Mouse (Mus musculus) hindlimb bud, embryonic 11.5 days (tissue): ENCODE data around the gene Tmem59l.

ENCODE experiments used
- DNase-seq: peaks from one replicate; pipeline ENCODE4 v3.0.0-alpha.2; 2012; ENCODE audit warnings: low read depth, low spot score; ENCODE audit errors: extremely low spot score

Tmem59l gene

DNA sequence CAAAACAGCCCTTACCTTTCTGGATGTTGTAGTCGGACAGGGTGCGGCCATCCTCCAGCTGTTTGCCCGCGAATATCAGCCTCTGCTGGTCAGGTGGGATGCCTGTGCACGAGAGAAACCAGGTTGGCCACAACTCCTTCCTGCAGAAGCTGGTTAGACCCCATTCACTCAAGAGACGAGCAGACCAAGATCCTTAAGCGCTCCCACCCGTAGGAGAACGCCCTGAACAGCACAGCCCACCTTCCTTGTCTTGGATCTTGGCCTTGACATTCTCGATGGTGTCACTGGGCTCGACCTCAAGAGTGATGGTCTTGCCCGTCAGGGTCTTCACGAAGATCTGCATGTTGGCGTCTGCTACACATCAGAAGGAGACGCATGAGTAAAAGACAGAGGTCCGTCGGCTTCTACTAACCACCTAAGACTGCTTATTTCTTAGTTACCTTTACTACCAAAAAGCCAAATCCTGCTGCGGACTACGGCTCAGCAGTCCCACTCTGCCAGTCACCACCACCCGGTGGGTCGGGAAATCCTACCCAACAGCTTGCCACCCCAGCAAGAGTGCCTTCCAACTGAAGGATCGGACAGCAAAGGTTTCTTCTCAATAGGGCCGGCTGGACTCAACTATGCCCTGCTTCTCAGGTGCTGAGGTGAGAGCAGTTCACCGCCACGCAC is 22.3 kb upstream of the Tmem59l start:
- DNase-seq = no peak

DNA sequence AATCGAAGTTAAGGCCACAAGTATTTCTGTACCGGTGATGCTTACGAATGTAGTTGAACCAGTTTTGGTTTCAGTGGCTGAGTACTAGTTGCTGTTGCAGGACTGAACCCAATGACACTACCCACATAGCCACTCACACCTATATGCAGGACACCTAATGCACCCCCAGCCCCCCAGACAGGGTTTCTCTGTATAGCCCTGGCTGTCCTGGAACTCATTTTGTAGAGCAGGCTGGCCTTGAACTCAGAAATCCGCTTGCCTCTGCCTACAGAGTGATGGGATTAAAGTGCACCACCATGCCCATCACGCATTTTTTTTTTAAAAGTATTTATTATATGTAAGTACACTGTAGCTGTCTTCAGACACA is 19.9 kb upstream of the Tmem59l start:
- no peak for DNase-seq

DNA sequence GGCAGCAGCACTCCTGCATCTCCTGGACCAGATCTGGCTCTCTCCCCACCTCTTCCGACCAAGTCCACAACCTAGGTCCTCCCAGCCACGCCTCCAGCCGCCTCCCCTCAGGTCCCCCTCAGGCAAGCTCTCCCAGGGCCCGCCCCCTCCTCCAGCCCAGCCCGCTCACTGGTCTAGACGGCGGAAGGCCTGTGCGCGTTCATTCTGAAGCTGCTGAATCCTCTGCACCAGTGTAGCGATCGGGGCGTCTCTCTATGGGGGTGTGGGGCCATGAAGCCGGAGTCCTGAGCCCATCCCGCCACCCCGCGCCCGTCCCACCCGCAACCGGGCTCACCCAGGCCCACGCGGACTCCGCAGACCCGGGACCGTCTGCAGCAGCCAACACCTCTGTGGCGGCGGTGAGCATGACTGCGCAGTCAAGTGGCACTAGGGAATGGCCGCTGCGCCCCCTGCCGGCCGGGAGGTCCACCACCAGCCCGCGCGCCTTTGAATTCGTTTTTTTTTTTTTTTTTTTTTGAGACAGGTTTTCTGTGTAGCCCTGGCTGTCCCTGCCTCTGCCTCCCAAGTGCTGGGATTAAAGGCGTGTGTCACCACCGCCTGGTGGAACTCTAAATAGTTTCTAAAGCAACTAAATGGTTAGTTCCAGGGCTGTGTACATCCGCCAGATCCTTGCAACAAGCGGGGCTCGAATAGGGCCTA is 19.3 kb upstream of the Tmem59l start, which contains the start of gene Rex1bd:
Gene Rex1bd, minus strand, starts transcription at position 425 of the 699 bp plus-strand sequence.
- no peak for DNase-seq

DNA sequence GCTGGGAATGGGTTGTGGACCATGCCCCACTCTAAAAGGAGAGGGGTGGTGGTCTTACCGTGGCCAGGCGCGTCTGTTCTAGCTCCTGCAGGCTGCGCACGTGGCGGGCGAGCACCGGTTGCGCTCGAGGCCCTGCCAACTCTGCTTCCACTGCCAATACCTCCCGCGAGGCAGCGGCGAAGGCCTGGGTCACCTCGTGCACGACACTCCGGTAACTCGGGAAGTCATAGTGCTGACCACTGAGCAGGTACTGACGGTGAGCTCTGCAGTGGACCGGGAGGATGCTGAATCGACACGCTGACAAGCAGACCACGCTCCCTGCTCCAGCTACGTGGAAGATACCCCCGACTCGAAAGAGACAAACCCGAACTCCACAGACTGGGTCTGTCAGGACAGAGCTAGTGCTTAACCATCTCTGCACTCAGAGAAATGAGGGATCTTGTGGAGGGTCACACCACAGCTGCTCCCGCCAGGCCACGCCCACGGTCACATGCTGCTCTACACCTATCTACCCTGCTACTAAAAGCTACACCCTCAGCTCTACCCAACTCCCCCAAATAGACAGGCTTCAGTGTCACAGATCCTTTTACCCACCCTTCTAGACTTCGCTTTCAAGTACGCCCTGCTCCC is 18.7 kb upstream of the Tmem59l start:
- DNase-seq = no peak

DNA sequence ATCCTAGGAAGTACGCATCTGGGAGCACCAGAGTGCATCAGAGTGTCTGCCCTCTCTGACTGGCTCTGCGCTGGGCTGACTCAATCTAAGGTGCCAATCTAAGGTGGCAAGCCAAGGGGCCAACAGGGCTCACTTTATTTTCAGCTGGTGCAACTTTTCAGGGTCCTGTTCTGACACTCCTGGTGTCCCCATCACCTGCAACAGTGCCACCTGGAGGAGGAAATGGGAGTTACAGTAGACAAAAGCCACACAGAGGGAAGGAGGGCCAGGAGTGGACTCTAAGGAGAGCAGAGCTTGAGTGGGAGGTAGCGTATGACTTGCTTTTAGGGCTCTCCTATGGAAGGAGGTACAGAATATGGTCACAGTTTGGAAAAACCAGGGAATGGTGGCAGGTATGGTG is 17.7 kb upstream of the Tmem59l start:
- DNase-seq = no peak

DNA sequence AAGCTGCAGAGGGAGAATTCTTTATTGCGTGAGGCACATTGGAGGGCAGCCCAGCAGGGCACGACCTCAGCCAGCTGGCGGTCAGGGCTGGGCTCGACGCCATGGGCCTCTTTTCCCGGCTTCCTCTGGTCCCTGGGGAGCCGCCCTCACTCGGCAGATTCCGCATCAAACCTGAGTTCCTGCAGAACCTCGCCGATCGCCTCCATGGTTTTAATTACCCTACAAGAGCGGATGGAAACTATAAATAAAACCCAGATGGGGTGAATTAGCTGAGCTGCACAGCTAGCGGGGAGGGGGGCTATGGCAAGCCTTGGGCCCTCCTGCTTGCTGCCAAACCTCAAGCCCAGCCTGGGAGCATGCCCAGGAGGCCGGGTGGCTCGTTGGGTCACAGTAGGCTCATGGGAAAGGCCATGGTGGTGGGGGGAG is 17.1 kb upstream of the Tmem59l start:
- DNase-seq = no peak

DNA sequence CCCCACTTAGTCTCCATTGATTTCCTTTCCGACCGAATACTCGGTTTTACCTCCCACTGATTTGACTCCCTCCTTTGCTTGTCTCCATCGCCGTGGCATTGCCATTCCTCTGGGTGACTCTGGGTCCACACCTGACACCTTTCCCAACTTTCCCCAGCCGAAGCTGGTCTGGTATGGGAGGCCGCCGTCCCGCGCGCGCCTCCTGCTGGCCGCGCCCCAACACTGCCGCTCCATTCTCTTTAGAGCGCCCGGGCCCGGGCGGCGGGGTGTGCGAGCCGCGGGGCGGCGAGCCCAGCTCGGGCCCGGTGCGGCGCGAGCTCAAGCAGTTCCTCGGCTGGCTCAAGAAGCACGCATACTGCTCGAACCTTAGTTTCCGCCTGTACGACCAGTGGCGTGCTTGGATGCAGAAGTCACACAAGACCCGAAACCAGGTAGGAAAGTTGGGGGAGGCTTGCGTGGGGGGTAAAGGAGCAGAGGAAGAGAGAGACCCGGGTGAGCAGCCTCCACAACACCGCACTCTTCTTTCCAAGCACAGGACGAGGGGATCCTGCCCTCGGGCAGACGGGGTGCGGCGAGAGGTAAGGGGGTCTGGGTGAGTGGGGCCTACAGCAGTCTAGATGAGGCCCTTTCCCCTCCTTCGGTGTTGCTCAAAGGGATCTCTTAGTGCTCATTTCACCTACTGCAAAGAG is 16.0 kb upstream of the Tmem59l start:
- DNase-seq = no peak

DNA sequence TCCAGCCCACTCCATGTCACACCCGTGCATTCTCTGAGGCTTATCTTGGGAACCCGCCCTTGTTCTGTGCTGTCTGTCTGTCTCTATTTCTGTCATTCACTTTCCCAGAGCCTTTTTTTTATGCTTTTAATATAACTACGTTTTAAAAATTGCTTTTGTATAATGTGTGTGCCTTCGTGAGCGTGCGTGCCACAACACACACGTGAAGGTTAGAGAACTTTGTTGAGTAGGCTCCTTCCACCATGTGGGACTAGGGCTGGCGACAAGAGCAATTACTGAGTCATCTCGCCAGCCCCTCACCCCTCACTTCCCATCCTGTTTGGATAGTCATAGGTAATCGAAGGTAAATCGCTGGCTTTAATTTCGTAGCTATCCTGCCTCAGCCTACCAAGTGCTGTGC is 15.4 kb upstream of the Tmem59l start:
- no peak for DNase-seq

DNA sequence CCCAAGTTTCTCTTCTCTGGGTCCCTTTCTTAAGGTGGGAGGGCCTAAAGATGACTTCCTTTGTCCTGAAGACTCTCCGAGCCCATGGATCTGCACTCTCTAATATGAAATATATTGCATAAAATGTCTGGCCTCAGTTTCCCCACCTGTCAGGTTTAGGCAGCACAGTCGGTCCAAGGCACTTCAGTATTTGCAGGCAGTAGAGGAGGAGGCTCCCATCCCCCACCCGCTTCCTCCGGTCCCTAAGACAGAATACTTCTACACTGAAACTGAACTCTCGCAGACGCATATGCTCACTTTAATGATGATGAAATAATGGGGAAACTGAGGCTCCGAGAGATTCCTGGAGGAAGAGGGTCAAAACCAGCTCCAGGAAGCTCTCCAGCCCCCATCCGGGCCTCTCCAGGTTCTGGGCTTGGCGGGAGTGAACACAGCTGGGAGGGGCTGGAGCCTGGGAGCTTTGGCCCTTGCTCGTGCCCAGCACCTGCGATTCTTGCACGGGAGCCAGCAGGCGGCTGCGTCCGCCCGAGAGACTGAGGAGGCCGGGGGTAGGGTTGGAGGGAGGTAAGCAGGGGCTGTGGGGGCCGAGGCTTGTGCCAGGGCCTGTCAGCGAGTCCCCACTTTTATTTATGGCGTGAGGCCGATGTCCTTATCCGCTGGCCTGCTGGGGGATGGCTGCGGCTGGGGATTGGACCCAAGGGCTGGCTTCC is 14.8 kb upstream of the Tmem59l start:
- no peak for DNase-seq

DNA sequence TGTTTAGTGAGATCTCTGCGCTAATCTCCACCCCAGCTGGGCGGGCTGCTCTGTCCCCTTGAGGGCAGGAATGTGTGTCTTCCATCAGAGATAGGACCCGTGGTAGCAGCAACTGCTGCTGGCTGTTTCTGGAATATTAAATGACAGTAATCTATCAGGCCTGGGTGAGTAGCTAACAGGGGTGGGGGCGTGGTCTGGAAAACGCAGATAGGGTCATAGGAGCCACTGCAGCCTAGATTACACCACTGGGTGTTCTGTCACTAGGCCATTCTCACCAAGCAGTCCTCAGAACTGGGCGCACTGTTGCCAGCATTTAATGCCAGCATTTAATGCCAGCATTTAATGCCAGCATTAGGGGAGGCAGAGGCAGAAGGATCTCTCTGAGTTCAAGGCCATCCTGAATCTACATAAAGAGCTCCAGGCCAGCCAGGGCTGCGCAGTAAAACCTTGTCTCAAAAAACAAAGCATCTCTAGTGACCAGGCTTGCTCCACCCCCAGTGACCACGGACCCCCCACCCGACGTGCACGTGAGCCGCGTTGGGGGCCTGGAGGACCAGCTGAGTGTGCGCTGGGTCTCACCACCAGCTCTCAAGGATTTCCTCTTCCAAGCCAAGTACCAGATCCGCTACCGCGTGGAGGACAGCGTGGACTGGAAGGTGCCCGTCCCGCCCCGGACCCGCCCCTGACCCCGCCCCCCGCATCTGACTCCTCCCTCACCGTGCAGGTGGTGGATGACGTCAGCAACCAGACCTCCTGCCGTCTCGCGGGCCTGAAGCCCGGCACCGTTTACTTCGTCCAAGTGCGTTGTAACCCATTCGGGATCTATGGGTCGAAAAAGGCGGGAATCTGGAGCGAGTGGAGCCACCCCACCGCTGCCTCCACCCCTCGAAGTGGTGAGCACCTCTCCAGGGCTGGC is 13.5 kb upstream of the Tmem59l start:
- DNase-seq = no peak

DNA sequence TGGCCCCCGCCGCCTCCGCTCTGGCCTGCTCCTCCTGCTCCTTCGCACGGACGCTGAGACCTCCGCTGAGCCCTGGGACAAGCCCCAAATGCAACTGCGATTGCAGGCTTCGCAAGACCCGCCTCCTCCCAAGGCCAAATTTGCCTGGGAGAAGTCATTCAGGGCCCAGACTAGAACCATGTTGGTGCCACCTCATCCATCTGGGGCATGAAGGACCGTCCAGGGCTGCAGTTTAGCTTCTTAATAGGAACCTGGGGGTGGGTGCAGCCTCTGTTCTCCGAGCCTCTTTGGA is 8.6 kb upstream of the Tmem59l start:
- no peak for DNase-seq

DNA sequence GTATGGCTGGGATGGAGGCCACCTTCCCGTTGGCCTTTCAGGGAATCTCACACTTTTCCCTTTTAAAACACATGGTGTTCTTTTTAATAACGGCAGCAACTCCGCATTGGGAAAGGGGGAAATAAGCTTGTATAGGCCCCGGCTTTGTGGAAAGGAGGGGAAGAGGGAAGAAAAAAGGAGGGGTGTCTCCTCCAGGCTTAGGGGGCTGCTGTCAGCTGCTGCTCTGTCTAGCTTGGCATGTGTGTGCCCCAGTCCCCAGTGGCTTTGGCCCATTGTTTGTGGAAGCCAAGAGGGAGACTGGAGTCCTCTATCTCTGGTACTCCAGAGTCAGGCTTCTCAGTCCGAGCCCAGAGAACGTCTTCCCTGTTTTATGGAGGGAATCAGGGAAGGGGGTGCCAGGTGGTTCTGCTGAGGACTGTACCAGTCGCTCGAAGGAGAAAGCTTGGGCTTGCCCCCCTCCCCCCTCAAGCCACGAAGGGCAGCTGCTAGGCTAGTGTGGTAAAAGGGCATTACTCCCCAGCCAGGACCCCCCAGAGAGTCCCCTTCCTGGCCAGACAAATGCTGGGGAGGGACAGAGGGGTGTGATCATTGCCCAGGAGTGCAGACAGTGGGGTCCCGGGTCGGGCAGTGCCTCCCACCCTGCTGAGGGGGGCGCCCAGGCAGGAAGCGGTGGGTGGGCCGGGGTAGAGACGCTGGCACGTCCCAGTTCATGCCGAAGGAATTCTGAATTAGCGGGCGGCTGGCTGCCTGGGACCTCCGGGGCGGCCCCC is 8.0 kb upstream of the Tmem59l start:
- no peak for DNase-seq

DNA sequence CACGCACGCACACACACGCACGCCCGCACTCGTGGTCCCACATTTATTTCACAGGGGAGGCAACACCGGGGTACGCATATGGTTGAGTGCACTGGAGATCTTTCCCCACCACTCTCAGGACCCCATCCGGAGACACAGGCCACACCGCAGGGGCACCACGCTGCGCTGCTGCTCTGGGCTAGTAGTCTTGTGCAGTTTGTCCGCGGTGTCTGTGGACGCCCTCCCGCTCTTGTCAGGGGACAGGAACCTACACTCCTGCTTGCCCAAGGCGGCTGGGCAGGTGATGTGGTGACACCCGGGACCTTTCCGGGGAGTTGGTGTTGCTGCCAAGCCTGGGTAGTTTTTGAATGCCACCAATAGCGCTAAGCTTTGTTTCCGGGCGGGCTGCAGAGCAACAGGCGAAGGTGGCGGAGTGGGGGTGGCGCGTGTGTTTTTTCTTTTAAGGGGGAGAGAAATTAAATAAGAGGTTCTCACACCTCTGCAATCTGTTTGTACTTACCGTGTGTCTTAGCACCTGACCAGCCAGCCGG is 7.3 kb upstream of the Tmem59l start:
- no peak for DNase-seq

DNA sequence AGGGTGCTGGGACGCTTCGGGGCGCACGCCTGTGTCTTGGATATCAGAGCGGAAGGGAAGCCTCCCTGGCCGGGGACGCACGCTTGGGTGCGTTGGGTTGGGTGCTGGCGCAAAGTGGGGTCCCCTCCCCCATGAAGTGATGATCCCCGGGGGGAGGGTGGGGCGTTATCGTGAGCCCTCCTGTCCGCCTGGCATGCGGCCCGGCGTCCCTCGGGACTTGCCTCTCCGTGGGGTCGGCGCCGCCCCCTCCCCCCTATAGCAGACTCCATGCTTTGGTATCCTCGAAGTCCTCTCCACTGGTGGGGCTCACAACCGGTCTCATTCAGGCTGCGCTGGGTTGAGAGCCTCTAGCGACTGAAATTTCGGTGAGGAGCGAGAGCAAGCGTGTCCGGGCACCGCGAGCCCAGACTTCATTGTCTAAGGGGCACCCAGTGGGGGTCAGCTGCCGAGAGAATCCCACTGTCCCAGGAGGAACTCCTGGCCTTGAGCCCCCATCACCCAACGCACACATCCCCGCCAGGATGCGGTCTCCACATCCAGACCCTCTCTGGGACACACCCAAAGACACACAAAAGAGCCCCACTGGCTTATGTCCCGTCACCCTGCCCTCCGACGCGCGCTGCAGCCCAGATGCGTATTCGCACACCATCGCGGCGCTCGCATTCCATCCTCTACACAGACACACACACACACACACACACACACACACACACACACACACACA is 6.7 kb upstream of the Tmem59l start:
- no peak for DNase-seq

DNA sequence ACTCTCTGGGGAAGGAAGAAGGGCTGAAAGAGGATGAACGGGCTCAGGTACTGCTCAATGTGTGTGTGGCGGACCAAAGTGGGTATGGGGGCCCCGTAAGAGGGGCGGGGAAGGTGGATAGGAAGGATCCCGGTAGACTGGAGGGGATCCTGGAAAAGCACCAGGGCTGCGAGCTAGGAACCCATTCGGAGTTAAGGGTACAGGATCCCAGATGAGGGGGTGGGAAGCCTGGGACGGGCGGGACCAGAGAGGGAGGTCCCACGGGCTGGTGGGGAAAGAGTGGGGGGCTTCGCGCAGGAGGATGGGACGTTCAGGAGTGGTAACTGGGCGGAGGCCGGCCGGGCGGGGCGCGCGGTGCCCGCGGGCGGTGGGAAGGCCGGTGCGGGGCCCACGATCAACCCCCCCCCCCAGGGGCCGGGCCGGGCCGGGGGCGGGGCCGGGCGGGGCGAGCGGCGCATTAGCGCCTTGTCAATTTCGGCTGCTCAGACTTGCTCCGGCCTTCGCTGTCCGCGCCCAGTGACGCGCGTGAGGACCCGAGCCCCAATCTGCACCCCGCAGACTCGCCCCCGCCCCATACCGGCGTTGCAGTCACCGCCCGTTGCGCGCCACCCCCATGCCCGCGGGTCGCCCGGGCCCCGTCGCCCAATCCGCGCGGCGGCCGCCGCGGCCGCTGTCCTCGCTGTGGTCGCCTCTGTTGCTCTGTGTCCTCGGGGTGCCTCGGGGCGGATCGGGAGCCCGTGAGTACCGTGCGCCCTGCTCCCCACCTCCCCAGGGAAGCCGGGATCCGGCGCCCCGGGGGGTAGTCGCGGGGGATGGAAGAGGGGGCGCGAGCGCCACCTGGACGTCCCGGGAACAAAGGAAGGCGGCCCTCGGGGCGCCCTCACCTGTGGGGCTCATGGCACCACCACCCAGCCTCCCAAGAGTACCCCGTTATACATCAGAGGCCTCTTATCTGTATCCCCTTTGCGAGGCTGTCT is 5.8 kb upstream of the Tmem59l start, which contains the start of gene Crlf1:
Gene Crlf1, plus strand, starts transcription at position 495 of the 977 bp plus-strand sequence.
- DNase-seq = no peak

DNA sequence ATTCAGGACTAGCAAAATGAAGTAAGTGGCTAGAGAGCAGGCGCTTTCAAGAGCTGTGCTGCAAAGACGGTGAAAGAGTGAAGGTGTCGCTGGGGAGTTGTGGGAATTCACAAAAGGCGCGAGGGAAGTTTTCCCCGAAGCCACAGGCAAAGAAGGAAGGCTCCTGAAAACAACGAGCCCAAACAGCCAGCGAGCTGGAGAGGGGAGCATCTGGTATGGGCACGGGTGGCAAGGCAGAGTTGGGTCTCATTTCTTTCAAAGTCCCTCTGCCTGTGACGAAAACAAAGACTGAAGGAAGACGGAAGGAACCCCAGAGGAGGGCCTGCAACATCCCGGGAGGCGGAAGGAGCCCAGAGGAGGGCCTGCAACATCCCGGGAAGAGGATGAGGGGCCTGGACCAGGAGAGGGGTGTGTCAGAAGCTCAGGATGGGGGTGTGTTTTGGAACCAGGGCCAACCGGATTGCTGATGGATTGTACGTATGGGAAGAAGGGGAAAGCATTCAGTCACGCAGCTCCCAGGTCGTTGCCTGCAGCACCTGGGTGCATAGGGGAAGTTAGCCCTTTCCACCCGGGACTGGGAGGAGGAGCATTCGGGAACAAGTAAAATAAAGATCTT is 3.8 kb upstream of the Tmem59l start:
- DNase-seq = no peak
